Mouse (Mus musculus): Measurements from ENCODE around the gene Nrxn1. TPM values are rescaled to one million over a fixed set of nuclear protein-coding genes. Genes with fewer than 3 reads are reported as not detected.

Nrxn1 gene
- polyA plus RNA-seq, 1 experiment from 2014 or later: 1.2 TPM

DNA sequence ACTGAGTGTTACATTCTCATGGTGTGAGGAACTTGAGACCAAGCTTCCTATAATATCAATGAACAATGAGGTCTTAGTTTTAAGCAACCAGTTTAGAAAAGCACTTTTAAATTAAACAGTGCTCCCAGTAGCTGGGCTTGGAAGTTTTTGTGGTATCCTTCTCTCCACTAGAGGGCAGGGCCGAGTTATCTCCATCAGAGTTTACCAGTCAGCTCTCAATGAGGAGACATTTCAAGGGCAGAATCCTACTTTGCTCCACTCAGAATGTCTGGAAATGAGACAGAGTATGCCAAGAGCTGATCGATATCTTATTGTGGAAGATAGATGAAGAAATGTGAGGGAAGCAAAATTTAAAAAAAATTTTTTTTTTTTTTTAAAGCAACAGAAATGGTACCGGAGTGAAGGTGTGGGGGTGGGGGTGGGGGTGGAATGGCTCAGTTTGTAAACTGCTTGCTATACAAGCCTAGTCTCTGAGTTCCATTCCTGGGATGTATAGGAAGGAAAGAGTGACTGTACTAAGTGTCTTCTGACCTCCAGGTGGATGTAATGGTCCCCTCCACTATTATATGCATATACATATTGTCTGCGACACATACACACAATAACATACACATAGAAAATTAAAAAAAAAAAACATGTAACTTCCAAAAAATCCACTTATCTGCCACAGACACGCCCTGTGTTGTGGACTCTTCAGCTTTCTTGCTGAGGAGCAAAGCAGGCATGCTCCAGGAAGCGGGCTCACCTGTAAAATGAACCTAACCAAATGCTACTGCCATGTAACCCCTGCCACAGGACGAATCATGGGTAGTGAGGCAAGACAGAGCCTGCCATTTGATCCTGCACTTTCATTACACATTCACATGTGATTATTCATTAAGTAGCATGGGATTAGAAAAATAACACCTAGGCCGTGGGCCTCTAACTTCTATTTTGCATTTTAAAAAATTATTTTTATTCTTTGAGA is 283.4 kb downstream of the Nrxn1 start:
- Histone ChIP-seq H3K9me3 (replicated peaks; ENCODE audit: control insufficient read depth, low read length) (no peaks in the 10 kb centered on the region), H3K4me2 (ENCODE audit: low read depth, low read length) (no peak overlapping the region), H3K36me3 (ENCODE audit: control insufficient read depth, insufficient read depth) (no peaks in the 10 kb centered on the region), H3K4me1 (ENCODE audit: control insufficient read depth, insufficient read depth, low read length) (no peaks in the 10 kb centered on the region), H3K9ac (ENCODE audit: low read length) (no peak overlapping the region), H3K27me3 (ENCODE audit: control insufficient read depth, insufficient read depth, low read length) (no peaks in the 10 kb centered on the region), H3K4me3 (ENCODE audit: low read length) (no peak overlapping the region), H3K27ac (ENCODE audit: low read length) (no peak overlapping the region)
- ATAC-seq (replicated peaks; ENCODE audit: extremely low read depth, insufficient read depth, low FRiP score): peak; percentile 32; the same call in 1 of the 2 replicates
- 65% methylated on average over 8 of the region's 8 CpGs for WGBS

- no peak overlapping the region for H3K27ac ChIP-seq (ENCODE audit: low read length)
- H3K4me3 ChIP-seq (ENCODE audit: low read length): no peak overlapping the region
- no peak for ATAC-seq (replicated peaks; ENCODE audit: extremely low read depth, insufficient read depth, low FRiP score)
- no peaks in the 10 kb centered on the region for H3K27me3 ChIP-seq (ENCODE audit: control insufficient read depth, insufficient read depth, low read length)
- no peak overlapping the region for H3K4me2 ChIP-seq (ENCODE audit: low read depth, low read length)
- H3K9me3 ChIP-seq (replicated peaks; ENCODE audit: control insufficient read depth, low read length): no peaks in the 10 kb centered on the region
- no peaks in the 10 kb centered on the region for H3K36me3 ChIP-seq (ENCODE audit: control insufficient read depth, insufficient read depth)
- 63% methylated on average over 2 of the region's 2 CpGs for WGBS
- H3K9ac ChIP-seq (ENCODE audit: low read length): no peak overlapping the region
- H3K4me1 ChIP-seq (ENCODE audit: control insufficient read depth, insufficient read depth, low read length): no peaks in the 10 kb centered on the region
Observed at GRCm38 (mm10) chr17:90808256-90808655, 284.6 kb downstream of the Nrxn1 start.

DNA sequence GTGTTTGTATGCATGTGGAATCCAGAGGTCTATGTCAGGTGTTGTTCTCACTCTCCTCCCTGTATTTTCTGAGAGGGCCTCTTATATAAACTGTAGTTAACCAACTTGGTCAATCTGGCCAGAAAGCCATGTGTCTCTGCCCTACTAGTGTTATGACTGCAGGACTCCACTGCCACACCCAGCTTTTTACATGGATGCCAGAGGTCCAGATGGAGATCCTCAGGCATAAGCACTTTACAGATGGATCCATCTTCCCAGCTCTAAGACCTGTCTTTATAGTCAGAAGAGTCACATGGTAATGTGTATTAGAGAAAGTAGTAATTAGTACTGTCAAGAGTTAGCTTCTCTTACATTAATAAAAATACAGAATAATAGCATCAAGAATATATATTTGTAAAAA is 285.7 kb downstream of the Nrxn1 start:
- no peak overlapping the region for H3K27ac ChIP-seq (ENCODE audit: low read length)
- no peak overlapping the region for H3K9ac ChIP-seq (ENCODE audit: low read length)
- H3K36me3 ChIP-seq (ENCODE audit: control insufficient read depth, insufficient read depth): no peaks in the 10 kb centered on the region
- no peak overlapping the region for H3K4me2 ChIP-seq (ENCODE audit: low read depth, low read length)
- ATAC-seq (replicated peaks; ENCODE audit: extremely low read depth, insufficient read depth, low FRiP score): no peak
- H3K4me1 ChIP-seq (ENCODE audit: control insufficient read depth, insufficient read depth, low read length): no peaks in the 10 kb centered on the region
- H3K9me3 ChIP-seq (replicated peaks; ENCODE audit: control insufficient read depth, low read length): no peaks in the 10 kb centered on the region
- H3K27me3 ChIP-seq (ENCODE audit: control insufficient read depth, insufficient read depth, low read length): no peaks in the 10 kb centered on the region
- no peak overlapping the region for H3K4me3 ChIP-seq (ENCODE audit: low read length)

DNA sequence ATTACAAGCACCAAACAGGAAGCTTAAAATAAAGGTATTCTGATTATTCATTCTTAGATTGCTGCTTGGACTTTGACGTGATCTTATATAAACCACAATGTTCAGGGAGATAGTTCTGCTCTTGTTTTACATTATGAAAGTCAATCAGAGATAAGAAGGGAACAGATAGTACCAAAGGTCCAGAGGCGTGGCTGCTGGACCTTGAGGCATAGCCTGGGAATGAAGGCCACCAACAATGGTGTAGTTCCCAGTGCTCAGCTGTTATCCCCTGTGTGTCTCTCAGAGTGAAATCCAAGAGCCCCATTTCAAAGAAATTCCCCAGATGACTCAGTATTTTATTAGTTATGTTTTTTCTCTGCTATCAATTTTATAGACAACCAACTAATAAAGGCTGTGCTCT is 294.2 kb downstream of the Nrxn1 start:
- Histone ChIP-seq H3K36me3 (ENCODE audit: control insufficient read depth, insufficient read depth) (no peaks in the 10 kb centered on the region), H3K27me3 (ENCODE audit: control insufficient read depth, insufficient read depth, low read length) (no peaks in the 10 kb centered on the region), H3K4me2 (ENCODE audit: low read depth, low read length) (no peak overlapping the region), H3K9me3 (replicated peaks; ENCODE audit: control insufficient read depth, low read length) (no peaks in the 10 kb centered on the region), H3K27ac (ENCODE audit: low read length) (no peak overlapping the region), H3K9ac (ENCODE audit: low read length) (no peak overlapping the region), H3K4me3 (ENCODE audit: low read length) (no peak overlapping the region), H3K4me1 (ENCODE audit: control insufficient read depth, insufficient read depth, low read length) (no peaks in the 10 kb centered on the region)
- 56% methylated on average over 2 of the region's 2 CpGs for WGBS
- ATAC-seq (replicated peaks; ENCODE audit: extremely low read depth, insufficient read depth, low FRiP score): no peak

DNA sequence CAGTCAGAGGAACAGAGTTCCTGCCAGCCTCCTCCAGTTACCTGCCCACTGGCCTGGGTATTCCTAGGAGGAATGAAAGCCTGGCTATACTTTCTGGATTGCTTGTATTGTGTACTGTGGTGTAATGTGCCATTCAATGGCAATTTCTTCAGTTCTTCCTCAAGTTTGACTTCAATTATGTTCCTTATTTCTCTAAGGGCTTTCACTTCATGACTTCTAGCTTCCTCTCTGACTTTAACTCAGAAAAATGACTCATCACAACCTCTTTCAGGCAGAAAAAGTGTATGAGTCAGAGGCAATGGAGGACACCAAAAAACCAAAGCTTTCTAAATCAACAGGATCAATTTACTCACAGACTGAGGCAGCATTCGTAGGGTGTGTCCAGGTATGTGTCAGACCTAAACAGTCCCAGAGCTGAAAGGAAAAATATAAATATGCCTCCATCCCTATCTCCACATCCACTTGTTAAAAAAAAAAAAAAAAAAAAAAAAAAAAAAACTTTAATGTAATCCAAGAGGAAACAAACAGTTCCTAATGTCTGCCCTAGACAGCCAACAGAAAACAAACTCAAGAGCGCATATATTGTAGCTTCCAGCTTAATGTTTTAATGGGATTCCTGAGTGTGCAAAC is 295.1 kb downstream of the Nrxn1 start:
- ATAC-seq (replicated peaks; ENCODE audit: extremely low read depth, insufficient read depth, low FRiP score): no peak
- Histone ChIP-seq H3K27ac (ENCODE audit: low read length) (no peak overlapping the region), H3K36me3 (ENCODE audit: control insufficient read depth, insufficient read depth) (no peaks in the 10 kb centered on the region), H3K4me2 (ENCODE audit: low read depth, low read length) (no peak overlapping the region), H3K27me3 (ENCODE audit: control insufficient read depth, insufficient read depth, low read length) (no peaks in the 10 kb centered on the region), H3K4me1 (ENCODE audit: control insufficient read depth, insufficient read depth, low read length) (no peaks in the 10 kb centered on the region), H3K9me3 (replicated peaks; ENCODE audit: control insufficient read depth, low read length) (no peaks in the 10 kb centered on the region), H3K4me3 (ENCODE audit: low read length) (no peak overlapping the region), H3K9ac (ENCODE audit: low read length) (no peak overlapping the region)
- 83% methylated on average over 2 of the region's 2 CpGs for WGBS

DNA sequence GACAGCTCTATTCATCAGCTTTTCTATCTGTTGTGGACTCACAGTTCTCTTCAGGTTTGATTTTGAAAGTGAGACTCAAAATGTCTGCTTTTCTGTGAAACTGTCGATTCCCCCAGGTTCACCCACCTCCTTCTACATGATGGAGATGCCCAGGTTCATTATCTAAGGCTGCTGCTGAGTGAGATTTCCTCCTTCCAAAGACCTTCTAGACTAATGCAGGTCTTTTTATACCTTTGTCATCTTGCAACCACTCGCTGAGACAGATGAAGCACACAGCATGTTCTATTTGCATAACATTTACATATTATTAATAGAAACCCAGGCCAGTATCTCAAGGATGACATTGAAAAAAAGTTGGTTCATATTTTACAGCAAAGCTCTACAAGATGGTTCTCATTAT is 295.9 kb downstream of the Nrxn1 start:
- H3K36me3 ChIP-seq (ENCODE audit: control insufficient read depth, insufficient read depth): no peaks in the 10 kb centered on the region
- no peak overlapping the region for H3K27ac ChIP-seq (ENCODE audit: low read length)
- H3K9ac ChIP-seq (ENCODE audit: low read length): no peak overlapping the region
- H3K4me2 ChIP-seq (ENCODE audit: low read depth, low read length): no peak overlapping the region
- WGBS: 75% methylated on average over 2 of the region's 2 CpGs
- no peaks in the 10 kb centered on the region for H3K4me1 ChIP-seq (ENCODE audit: control insufficient read depth, insufficient read depth, low read length)
- no peak overlapping the region for H3K4me3 ChIP-seq (ENCODE audit: low read length)
- H3K9me3 ChIP-seq (replicated peaks; ENCODE audit: control insufficient read depth, low read length): no peaks in the 10 kb centered on the region
- no peaks in the 10 kb centered on the region for H3K27me3 ChIP-seq (ENCODE audit: control insufficient read depth, insufficient read depth, low read length)
- ATAC-seq (replicated peaks; ENCODE audit: extremely low read depth, insufficient read depth, low FRiP score): no peak

GRCm38 (mm10) chr17:90788491-90789127 is 304.3 kb downstream of the Nrxn1 start:
- Histone ChIP-seq H3K27me3 (ENCODE audit: control insufficient read depth, insufficient read depth, low read length) (no peaks in the 10 kb centered on the region), H3K9me3 (replicated peaks; ENCODE audit: control insufficient read depth, low read length) (no peaks in the 10 kb centered on the region), H3K4me3 (ENCODE audit: low read length) (no peak overlapping the region), H3K9ac (ENCODE audit: low read length) (no peak overlapping the region), H3K4me2 (ENCODE audit: low read depth, low read length) (no peak overlapping the region), H3K4me1 (ENCODE audit: control insufficient read depth, insufficient read depth, low read length) (no peaks in the 10 kb centered on the region), H3K36me3 (ENCODE audit: control insufficient read depth, insufficient read depth) (no peaks in the 10 kb centered on the region), H3K27ac (ENCODE audit: low read length) (no peak overlapping the region)
- ATAC-seq (replicated peaks; ENCODE audit: extremely low read depth, insufficient read depth, low FRiP score): no peak
- 63% methylated on average over 3 of the region's 3 CpGs for WGBS

- Histone ChIP-seq H3K36me3 (ENCODE audit: control insufficient read depth, insufficient read depth) (no peaks in the 10 kb centered on the region), H3K27me3 (ENCODE audit: control insufficient read depth, insufficient read depth, low read length) (no peaks in the 10 kb centered on the region), H3K4me2 (ENCODE audit: low read depth, low read length) (no peak overlapping the region), H3K9ac (ENCODE audit: low read length) (no peak overlapping the region), H3K9me3 (replicated peaks; ENCODE audit: control insufficient read depth, low read length) (no peaks in the 10 kb centered on the region), H3K4me3 (ENCODE audit: low read length) (no peak overlapping the region), H3K4me1 (ENCODE audit: control insufficient read depth, insufficient read depth, low read length) (no peaks in the 10 kb centered on the region), H3K27ac (ENCODE audit: low read length) (no peak overlapping the region)
- WGBS: 48% methylated on average over 1 of the region's 1 CpGs
- ATAC-seq (replicated peaks; ENCODE audit: extremely low read depth, insufficient read depth, low FRiP score): no peak
Observed at GRCm38 (mm10) chr17:90788040-90788439, 304.8 kb downstream of the Nrxn1 start.
